In genomic region chr2:128187277-128187676, GRCm38 (mm10) we compare ENCODE assay signal across 14 mouse cellular contexts.
DNase-seq lines count a peak whose midpoint lies in the region.
"Had no signal": no experiment of that assay in that cellular context is flagged by ENCODE, and none has a peak within 500 bp of the region (broad histone marks: within the 10 kb centered on the region; RNA-seq: fewer than 3 reads in every experiment).

No protein-coding gene starts in this region.

- intact Hi-C loops in heart, postnatal 14 days (cut with DNase I): no loop called here

- DNase-seq in adrenal gland, adult 2 months: peak; percentile 76
- no peak for DNase-seq in adrenal gland, postnatal 4 days (ENCODE audit: low spot score in 2 of 2)
- DNase-seq in ovary, adult 18-20 months (ENCODE audit: low spot score): peak; percentile 41
- no peak for DNase-seq in ovary, postnatal 36 days (ENCODE audit: low spot score)
- DNase-seq in heart, postnatal 14 days: peak; percentile 35 to 69
- DNase-seq in yolk sac, embryonic 10.5 days (ENCODE audit: low spot score): no peak
- DNase-seq in right cerebral cortex, adult 18-20 months: no peak
- no peak for DNase-seq in gastrocnemius, postnatal 4 days (ENCODE audit: low spot score in 2 of 2)
- DNase-seq: cerebellum, adult 8-10 months; gastrocnemius, adult 2 months; kidney, adult 9 months; lung, postnatal 10 days; midbrain, embryonic 14.5 days; right cerebral cortex, postnatal 4 days had no signal

Comparison
In these comparisons a context has a peak if more than half of its experiments do, and no peak if none do; other contexts are left out.
1. DNase-seq: peak in adrenal gland, adult 2 months (single experiment), ovary, adult 18-20 months (single experiment) and heart, postnatal 14 days (2 of 2); none in adrenal gland, postnatal 4 days (0 of 2), ovary, postnatal 36 days (single experiment), yolk sac, embryonic 10.5 days (single experiment), right cerebral cortex, adult 18-20 months (single experiment) and gastrocnemius, postnatal 4 days (0 of 2).